Mouse (Mus musculus) monocyte, adult 2 months (primary cell): ENCODE data around the gene Trim33.

Source experiments
- DNase-seq, 2 experiments: peaks; one replicate each; pipeline ENCODE4 v3.0.0; 2022; ENCODE audit warnings: low spot score in 2 of 2, low read depth in 1 of 2

The Trim33 gene

DNA sequence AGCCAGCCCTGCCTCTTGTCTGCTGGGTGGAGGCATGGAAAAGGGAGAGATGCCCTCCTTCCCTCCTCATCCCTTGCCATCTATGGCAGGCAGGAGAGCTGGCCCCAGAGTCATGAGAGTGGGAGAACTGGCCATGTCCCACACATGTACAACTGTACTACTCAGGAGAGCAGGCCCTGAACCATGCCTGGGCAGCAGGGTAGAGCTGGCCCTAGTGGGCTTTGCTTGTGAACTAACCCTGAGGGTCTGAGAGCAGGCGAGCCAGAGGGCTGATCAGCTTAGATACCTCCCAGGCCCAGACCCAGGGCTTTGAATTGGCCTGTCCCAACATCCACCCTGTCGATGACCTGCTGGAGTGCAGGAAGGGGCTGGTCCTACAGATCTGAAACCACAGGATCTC lies 115.0 kb downstream of the Trim33 start:
- no peak for DNase-seq

DNA sequence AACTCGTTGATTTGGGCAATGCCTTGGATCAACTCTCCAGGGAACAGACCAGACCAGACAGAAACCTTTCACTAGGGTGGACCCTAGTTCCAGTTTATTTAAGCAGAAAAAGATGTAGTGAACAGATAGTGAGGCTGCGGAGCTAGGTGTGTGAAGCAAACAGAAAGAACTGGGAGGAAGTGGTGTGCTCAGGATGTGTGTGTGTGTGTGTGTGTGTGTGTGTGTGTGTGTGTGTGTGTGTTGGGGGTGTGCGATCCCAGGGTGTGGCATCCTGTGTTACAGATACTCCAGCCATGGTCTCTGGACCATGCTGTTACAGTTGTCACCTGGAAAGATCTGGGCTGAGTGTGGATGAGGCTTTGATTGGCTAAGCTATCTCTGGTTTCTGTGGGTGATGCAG lies 118.4 kb downstream of the Trim33 start:
- no peak for DNase-seq

DNA sequence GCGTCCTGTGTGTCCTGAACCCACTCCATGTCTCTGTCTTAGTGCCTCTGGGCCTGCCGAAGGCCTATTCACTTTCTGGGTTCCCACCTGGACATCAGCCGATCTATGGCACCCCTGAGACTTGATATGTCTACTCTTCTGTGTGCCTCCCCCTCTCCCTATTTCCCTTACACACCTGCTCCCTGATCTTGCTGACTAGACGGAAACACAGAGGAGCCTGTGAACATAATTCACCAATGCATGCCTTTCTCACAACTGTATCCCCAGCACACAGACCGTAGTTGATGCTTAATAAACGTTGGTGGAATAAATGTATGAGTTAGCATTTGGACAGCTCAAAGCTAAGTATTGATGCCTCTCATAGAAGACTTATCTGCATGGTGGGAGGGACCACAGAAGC lies 121.7 kb downstream of the Trim33 start:
- no peak for DNase-seq

DNA sequence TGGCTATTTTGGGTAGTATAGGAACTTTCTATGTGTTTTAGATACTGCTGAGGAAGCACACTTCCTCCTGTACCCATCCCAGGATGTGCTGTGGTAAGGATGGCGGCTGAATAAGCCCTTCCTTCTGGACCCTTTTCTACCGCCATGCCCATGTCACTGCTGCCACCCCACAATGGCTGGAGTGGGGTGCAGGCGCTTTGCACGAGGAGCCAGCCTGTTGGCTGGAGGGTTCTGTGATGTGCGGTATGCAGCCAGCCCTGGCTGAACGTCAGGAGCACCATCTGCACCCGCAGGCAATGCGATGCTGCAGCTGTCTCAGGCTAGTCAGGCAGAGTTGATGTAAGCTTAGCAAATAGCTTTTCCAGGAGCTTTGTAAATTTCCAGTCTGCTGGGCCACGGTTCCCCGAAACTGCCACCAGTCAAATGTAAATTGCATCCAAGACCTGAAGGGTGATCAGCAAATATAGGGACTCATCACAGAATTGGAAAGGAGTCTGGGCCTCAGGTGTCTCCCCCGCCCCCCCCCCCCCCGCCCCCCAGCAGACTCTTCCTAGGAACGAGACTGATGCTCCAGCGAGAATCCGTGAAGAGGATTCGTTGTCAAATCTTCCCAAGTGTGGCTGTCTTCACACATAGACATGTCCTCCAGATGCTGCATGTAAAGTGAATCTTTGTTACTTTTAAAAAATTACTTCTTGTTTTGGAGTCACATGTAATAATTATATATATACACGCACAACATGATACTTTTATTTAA lies 122.4 kb downstream of the Trim33 start:
- no peak for DNase-seq

DNA sequence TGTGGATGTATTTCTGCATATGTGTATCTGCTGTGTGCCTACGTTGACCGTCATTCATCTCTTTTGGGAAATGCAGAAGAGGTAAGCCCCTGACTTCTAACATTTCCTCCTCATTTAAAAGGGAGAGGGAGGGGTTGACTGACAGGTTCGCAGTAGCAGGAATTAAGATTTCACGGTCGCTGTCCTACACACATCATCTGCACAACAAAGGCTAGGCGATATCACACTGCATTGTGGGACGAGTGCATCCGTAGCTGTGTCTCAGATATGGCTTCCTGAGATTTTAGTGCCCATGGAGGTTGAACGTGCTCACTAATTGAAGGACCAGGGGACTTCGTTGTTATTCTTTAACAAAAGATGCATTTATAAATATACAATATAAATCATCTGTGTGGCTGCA lies 123.1 kb downstream of the Trim33 start:
- DNase-seq = no peak

DNA sequence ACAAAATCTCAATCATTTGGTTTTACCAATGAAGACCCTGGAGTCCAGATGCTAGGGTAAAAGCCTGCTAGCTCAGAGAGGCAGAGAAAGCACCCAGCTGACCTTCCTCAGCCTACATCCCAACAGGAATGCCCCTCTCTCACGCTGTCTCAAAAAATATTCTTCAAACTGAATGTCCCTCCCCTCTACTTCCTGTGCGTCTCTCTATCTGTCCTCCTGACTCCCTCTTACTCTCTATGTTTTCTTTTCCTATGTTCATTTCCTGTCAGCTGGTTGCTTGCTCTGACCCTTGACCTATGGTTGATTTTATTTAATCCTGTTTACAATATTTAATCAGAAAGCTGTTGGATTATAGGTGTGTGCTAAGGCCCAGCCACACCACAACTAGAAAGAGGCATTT lies 126.0 kb downstream of the Trim33 start:
- no peak for DNase-seq

DNA sequence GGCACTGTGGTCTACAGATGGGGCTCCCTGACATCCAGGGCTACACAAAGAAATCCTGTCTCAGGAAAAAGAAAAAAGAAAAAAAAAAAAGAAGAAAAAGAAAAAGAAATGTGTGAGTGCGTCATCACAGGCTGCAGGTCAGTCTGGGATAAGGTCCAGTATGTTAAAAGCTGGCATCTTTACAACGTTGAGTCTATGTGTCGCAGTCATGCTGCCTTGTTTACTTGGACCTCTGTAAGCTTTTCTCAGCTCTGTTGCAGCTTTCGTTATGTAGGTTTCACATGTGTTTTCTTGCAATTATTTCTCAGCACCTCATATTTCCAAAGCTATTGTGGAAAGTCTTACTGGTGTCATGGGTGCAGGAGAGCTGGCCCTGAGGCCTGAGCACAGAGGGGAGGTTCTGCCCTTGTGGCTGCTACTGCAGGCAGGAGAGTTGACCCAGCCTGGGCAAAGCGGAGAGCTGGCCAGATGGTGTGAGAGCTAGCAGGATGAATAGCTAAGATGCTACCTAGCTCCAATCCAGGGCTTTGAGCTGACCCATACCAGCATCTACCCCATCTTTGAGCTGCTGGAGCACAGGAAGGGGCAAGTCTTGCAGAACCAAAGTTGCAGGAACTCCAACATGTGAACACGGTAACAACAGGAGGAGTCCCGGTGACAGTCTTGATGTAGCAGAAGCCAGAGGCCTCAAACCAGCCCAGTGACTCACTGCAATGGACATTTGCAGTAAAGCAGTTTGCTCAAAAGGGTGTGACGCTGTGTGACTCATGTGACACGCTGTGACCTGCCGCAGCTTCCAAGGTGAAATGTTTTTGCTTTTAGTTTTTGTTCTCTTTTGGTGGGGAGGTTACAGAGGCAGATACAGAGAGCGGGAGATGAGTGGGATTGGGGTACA lies 127.0 kb downstream of the Trim33 start:
- DNase-seq = no peak
